Mouse (Mus musculus) testis, adult 2 months (tissue): ENCODE measurements at regions not wholly inside any gene's neighbourhood (a gene's known extent, or its start where the extent isn't known, plus 50 kb on each side); places are given as distances from the start of the nearest gene placed in this dataset.

Experiments used
- H3K27ac ChIP-seq: fragments of 200-500 bp; 2 replicates; pipeline ENCODE4 v1.5.1; 2012; ENCODE audit warnings: low read depth, low read length; ENCODE audit not compliant: control insufficient read depth, insufficient read depth
- H3K27me3 ChIP-seq: fragments of 200-500 bp; 2 replicates; pipeline ENCODE4 v1.6.1; 2012; ENCODE audit warnings: mild to moderate bottlenecking, low read length, moderate library complexity; ENCODE audit not compliant: control insufficient read depth, insufficient read depth
- H3K36me3 ChIP-seq: fragments of 200-500 bp; 2 replicates; pipeline ENCODE4 v1.6.1; 2012; ENCODE audit warnings: mild to moderate bottlenecking, low read length; ENCODE audit not compliant: control insufficient read depth, insufficient read depth
- H3K4me1 ChIP-seq: fragments of 200-500 bp; 2 replicates; pipeline ENCODE4 v1.6.1; 2012; ENCODE audit warnings: low read length; ENCODE audit not compliant: control insufficient read depth, insufficient read depth
- H3K4me3 ChIP-seq: fragments of 200-500 bp; 2 replicates; pipeline ENCODE4 v1.5.1; 2012; ENCODE audit warnings: low read depth, mild to moderate bottlenecking, low read length, moderate library complexity, mixed read lengths; ENCODE audit not compliant: control insufficient read depth
- CTCF ChIP-seq: fragments of 200-500 bp; IDR thresholded peaks from 2 replicates; pipeline ENCODE4 v1.5.1; 2012; ENCODE audit warnings: low read depth, mild to moderate bottlenecking, inconsistent platforms, low read length, moderate library complexity; ENCODE audit not compliant: control insufficient read depth, insufficient read depth, insufficient replicate concordance
- POLR2A ChIP-seq: fragments of 200-500 bp; IDR thresholded peaks from 2 replicates; pipeline ENCODE4 v1.6.1; 2012; ENCODE audit warnings: low read depth, mild to moderate bottlenecking, inconsistent platforms, low read length, moderate library complexity; ENCODE audit not compliant: control insufficient read depth

- H3K27ac ChIP-seq = no peak overlapping the region
These were observed 107.4 kb upstream of the Eomes start for GRCm38 (mm10) chr9:118370581-118370980.

GRCm38 (mm10) chr9:118374680-118375079 lies 103.3 kb upstream of the Eomes start:
- H3K36me3 ChIP-seq = no peaks in the 10 kb centered on the region
- H3K4me1 ChIP-seq = no peaks in the 10 kb centered on the region
- no peak overlapping the region for H3K4me3 ChIP-seq
- H3K27ac ChIP-seq = no peak overlapping the region
- no peaks in the 10 kb centered on the region for H3K27me3 ChIP-seq
- TF ChIP-seq CTCF (no peak), POLR2A (no peak)

More at GRCm38 (mm10) chr9:118370581-118370980, 107.4 kb upstream of the Eomes start:
- H3K4me3 ChIP-seq = no peak overlapping the region
- H3K36me3 ChIP-seq = no peaks in the 10 kb centered on the region
- no peaks in the 10 kb centered on the region for H3K27me3 ChIP-seq
- H3K4me1 ChIP-seq = no peaks in the 10 kb centered on the region
- no peak for TF ChIP-seq CTCF
- no peak for TF ChIP-seq POLR2A

- TF ChIP-seq CTCF (no peak), POLR2A (no peak)
- H3K4me1 ChIP-seq = no peaks in the 10 kb centered on the region
- H3K27ac ChIP-seq = no peak overlapping the region
- no peaks in the 10 kb centered on the region for H3K27me3 ChIP-seq
- no peaks in the 10 kb centered on the region for H3K36me3 ChIP-seq
- H3K4me3 ChIP-seq = no peak overlapping the region
These were observed 99.0 kb upstream of the Eomes start for GRCm38 (mm10) chr9:118379055-118379454.

- Histone ChIP-seq H3K4me3 (no peak overlapping the region), H3K4me1 (no peaks in the 10 kb centered on the region), H3K27ac (no peak overlapping the region), H3K36me3 (no peaks in the 10 kb centered on the region), H3K27me3 (no peaks in the 10 kb centered on the region)
- TF ChIP-seq CTCF (no peak), POLR2A (no peak)
These were observed 95.5 kb upstream of the Eomes start for GRCm38 (mm10) chr9:118382532-118382931.

- H3K4me1 ChIP-seq = no peaks in the 10 kb centered on the region; the same call in 1 of the 2 replicates
These were observed 93.4 kb upstream of the Eomes start for GRCm38 (mm10) chr9:118384610-118385009.

GRCm38 (mm10) chr9:118387631-118388030 lies 90.4 kb upstream of the Eomes start:
- TF ChIP-seq CTCF (no peak), POLR2A (no peak)
- no peaks in the 10 kb centered on the region for H3K36me3 ChIP-seq
- peaks cover 3% of the 10 kb centered on the region; the same call in 1 of the 2 replicates for H3K4me1 ChIP-seq
- H3K4me3 ChIP-seq = peak overlapping the region; percentile 74
- no peaks in the 10 kb centered on the region for H3K27me3 ChIP-seq
- H3K27ac ChIP-seq = no peak overlapping the region

More at GRCm38 (mm10) chr9:118384610-118385009, 93.4 kb upstream of the Eomes start:
- H3K4me3 ChIP-seq = no peak overlapping the region
- H3K36me3 ChIP-seq = no peaks in the 10 kb centered on the region
- no peaks in the 10 kb centered on the region for H3K27me3 ChIP-seq
- TF ChIP-seq POLR2A (no peak), CTCF (no peak)
- H3K27ac ChIP-seq = no peak overlapping the region

GRCm38 (mm10) chr9:118389481-118390334 lies 88.3 kb upstream of the Eomes start:
- Histone ChIP-seq H3K4me1 (peaks cover 3% of the 10 kb centered on the region; the same call in 1 of the 2 replicates), H3K36me3 (no peaks in the 10 kb centered on the region), H3K4me3 (peak overlapping the region; percentile 74), H3K27ac (no peak overlapping the region), H3K27me3 (no peaks in the 10 kb centered on the region)
- TF ChIP-seq POLR2A (no peak), CTCF (no peak)
